Mouse (Mus musculus): ENCODE measurements around the gene Cacng3. TPM values are rescaled to one million over a fixed set of nuclear protein-coding genes. Genes with fewer than 3 reads are reported as not detected.

Gene Cacng3
- polyA plus RNA-seq (2015; fragmentation: Nextera tagmentation; extraction: Ambion mirVana) = 0.21 TPM in 1 of 2 replicates, not detected in the other

- ATAC-seq (ENCODE audit: insufficient read depth, low FRiP score, low read depth) = 0 out of 2 replicates have a peak, but pooled peaks have one; percentile 10
- Histone ChIP-seq H3K27ac (no peak within 1 kb of the TSS), H3K4me1 (no peaks in the 10 kb centered on the region), H3K9me3 (no peaks in the 10 kb centered on the region), H3K4me2 (0 out of 2 replicates have a peak within 1 kb of the TSS, but pooled peaks have one; percentile 22), H3K36me3 (no peaks in the 10 kb centered on the region), H3K4me3 (replicated peaks) (no peak within 1 kb of the TSS), H3K9ac (no peak within 1 kb of the TSS), H3K27me3 (replicated peaks) (peaks cover 9% of the 10 kb centered on the region; the same call in 1 of the 2 replicates)
- WGBS = 20% methylated on average over 13 of the region's 13 CpGs
Measured at GRCm38 (mm10) chr7:122670442-122670872, at the start of gene Cacng3. Cacng3 (plus strand) TSS chr7:122670492.

- Histone ChIP-seq H3K4me2 (no peak overlapping the region), H3K27ac (no peak overlapping the region), H3K9ac (no peak overlapping the region), H3K4me3 (replicated peaks) (no peak overlapping the region), H3K27me3 (replicated peaks) (no peaks in the 10 kb centered on the region), H3K36me3 (no peaks in the 10 kb centered on the region), H3K9me3 (no peaks in the 10 kb centered on the region), H3K4me1 (no peaks in the 10 kb centered on the region)
- 48% methylated on average over 9 of the region's 9 CpGs for WGBS
- no peak for ATAC-seq (ENCODE audit: insufficient read depth, low FRiP score, low read depth)
Measured at GRCm38 (mm10) chr7:122622125-122622774, 48.0 kb upstream of the Cacng3 start.

GRCm38 (mm10) chr7:122623753-122624152 is 46.5 kb upstream of the Cacng3 start:
- no peak overlapping the region for H3K9ac ChIP-seq
- H3K4me2 ChIP-seq = no peak overlapping the region
- no peak for ATAC-seq (ENCODE audit: insufficient read depth, low FRiP score, low read depth)
- no peak overlapping the region for H3K27ac ChIP-seq
- H3K4me3 ChIP-seq (replicated peaks) = no peak overlapping the region
- no peaks in the 10 kb centered on the region for H3K9me3 ChIP-seq
- 61% methylated on average over 1 of the region's 1 CpGs for WGBS
- no peaks in the 10 kb centered on the region for H3K36me3 ChIP-seq
- H3K4me1 ChIP-seq = no peaks in the 10 kb centered on the region
- no peaks in the 10 kb centered on the region for H3K27me3 ChIP-seq (replicated peaks)

GRCm38 (mm10) chr7:122628050-122628449 is 42.2 kb upstream of the Cacng3 start:
- no peaks in the 10 kb centered on the region for H3K27me3 ChIP-seq (replicated peaks)
- no peak overlapping the region for H3K9ac ChIP-seq
- H3K27ac ChIP-seq = no peak overlapping the region
- H3K36me3 ChIP-seq = no peaks in the 10 kb centered on the region
- H3K4me1 ChIP-seq = no peaks in the 10 kb centered on the region
- H3K4me2 ChIP-seq = no peak overlapping the region
- H3K9me3 ChIP-seq = no peaks in the 10 kb centered on the region
- no peak for ATAC-seq (ENCODE audit: insufficient read depth, low FRiP score, low read depth)
- H3K4me3 ChIP-seq (replicated peaks) = no peak overlapping the region
- 86% methylated on average over 5 of the region's 5 CpGs for WGBS

GRCm38 (mm10) chr7:122630386-122630785 is 39.9 kb upstream of the Cacng3 start:
- no peak overlapping the region for H3K4me2 ChIP-seq
- no peak overlapping the region for H3K9ac ChIP-seq
- no peaks in the 10 kb centered on the region for H3K27me3 ChIP-seq (replicated peaks)
- no peak for ATAC-seq (ENCODE audit: insufficient read depth, low FRiP score, low read depth)
- H3K9me3 ChIP-seq = no peaks in the 10 kb centered on the region
- WGBS = 77% methylated on average over 2 of the region's 2 CpGs
- H3K4me1 ChIP-seq = no peaks in the 10 kb centered on the region
- no peak overlapping the region for H3K27ac ChIP-seq
- no peaks in the 10 kb centered on the region for H3K36me3 ChIP-seq
- no peak overlapping the region for H3K4me3 ChIP-seq (replicated peaks)

GRCm38 (mm10) chr7:122631151-122631550 is 39.1 kb upstream of the Cacng3 start:
- no peak overlapping the region for H3K27ac ChIP-seq
- H3K9me3 ChIP-seq = no peaks in the 10 kb centered on the region
- H3K27me3 ChIP-seq (replicated peaks) = no peaks in the 10 kb centered on the region
- no peak overlapping the region for H3K9ac ChIP-seq
- no peak overlapping the region for H3K4me2 ChIP-seq
- WGBS = 80% methylated on average over 3 of the region's 3 CpGs
- ATAC-seq (ENCODE audit: insufficient read depth, low FRiP score, low read depth) = no peak
- H3K4me3 ChIP-seq (replicated peaks) = no peak overlapping the region
- no peaks in the 10 kb centered on the region for H3K36me3 ChIP-seq
- H3K4me1 ChIP-seq = no peaks in the 10 kb centered on the region

GRCm38 (mm10) chr7:122632946-122633345 is 37.3 kb upstream of the Cacng3 start:
- Histone ChIP-seq H3K27ac (no peak overlapping the region), H3K27me3 (replicated peaks) (no peaks in the 10 kb centered on the region), H3K9ac (no peak overlapping the region), H3K9me3 (no peaks in the 10 kb centered on the region), H3K4me3 (replicated peaks) (no peak overlapping the region), H3K4me2 (no peak overlapping the region), H3K4me1 (no peaks in the 10 kb centered on the region), H3K36me3 (no peaks in the 10 kb centered on the region)
- 72% methylated on average over 5 of the region's 5 CpGs for WGBS
- no peak for ATAC-seq (ENCODE audit: insufficient read depth, low FRiP score, low read depth)

- WGBS = 79% methylated on average over 5 of the region's 5 CpGs
- Histone ChIP-seq H3K4me1 (no peaks in the 10 kb centered on the region), H3K36me3 (no peaks in the 10 kb centered on the region), H3K4me2 (no peak overlapping the region), H3K27me3 (replicated peaks) (no peaks in the 10 kb centered on the region), H3K27ac (no peak overlapping the region), H3K4me3 (replicated peaks) (no peak overlapping the region), H3K9ac (no peak overlapping the region), H3K9me3 (no peaks in the 10 kb centered on the region)
- no peak for ATAC-seq (ENCODE audit: insufficient read depth, low FRiP score, low read depth)
Measured at GRCm38 (mm10) chr7:122633463-122633862, 36.8 kb upstream of the Cacng3 start.

GRCm38 (mm10) chr7:122643676-122644075 is 26.6 kb upstream of the Cacng3 start:
- no peaks in the 10 kb centered on the region for H3K9me3 ChIP-seq
- H3K36me3 ChIP-seq = no peaks in the 10 kb centered on the region
- no peak overlapping the region for H3K9ac ChIP-seq
- WGBS = 84% methylated on average over 8 of the region's 8 CpGs
- no peaks in the 10 kb centered on the region for H3K4me1 ChIP-seq
- no peak for ATAC-seq (ENCODE audit: insufficient read depth, low FRiP score, low read depth)
- no peaks in the 10 kb centered on the region for H3K27me3 ChIP-seq (replicated peaks)
- no peak overlapping the region for H3K4me2 ChIP-seq
- no peak overlapping the region for H3K4me3 ChIP-seq (replicated peaks)
- no peak overlapping the region for H3K27ac ChIP-seq

- ATAC-seq (ENCODE audit: insufficient read depth, low FRiP score, low read depth) = no peak
- no peaks in the 10 kb centered on the region for H3K4me1 ChIP-seq
- H3K4me3 ChIP-seq (replicated peaks) = no peak overlapping the region
- H3K36me3 ChIP-seq = no peaks in the 10 kb centered on the region
- H3K9me3 ChIP-seq = no peaks in the 10 kb centered on the region
- H3K27me3 ChIP-seq (replicated peaks) = no peaks in the 10 kb centered on the region
- H3K27ac ChIP-seq = no peak overlapping the region
- 80% methylated on average over 10 of the region's 10 CpGs for WGBS
- H3K4me2 ChIP-seq = no peak overlapping the region
- no peak overlapping the region for H3K9ac ChIP-seq
Measured at GRCm38 (mm10) chr7:122649306-122649705, 21.0 kb upstream of the Cacng3 start.

- Histone ChIP-seq H3K4me2 (no peak overlapping the region), H3K9ac (no peak overlapping the region), H3K4me3 (replicated peaks) (no peak overlapping the region), H3K36me3 (no peaks in the 10 kb centered on the region), H3K4me1 (no peaks in the 10 kb centered on the region), H3K9me3 (no peaks in the 10 kb centered on the region), H3K27ac (no peak overlapping the region), H3K27me3 (replicated peaks) (no peaks in the 10 kb centered on the region)
- 89% methylated on average over 3 of the region's 3 CpGs for WGBS
- no peak for ATAC-seq (ENCODE audit: insufficient read depth, low FRiP score, low read depth)
Measured at GRCm38 (mm10) chr7:122652523-122652922, 17.8 kb upstream of the Cacng3 start.

GRCm38 (mm10) chr7:122656671-122657070 is 13.6 kb upstream of the Cacng3 start:
- Histone ChIP-seq H3K4me3 (replicated peaks) (no peak overlapping the region), H3K9me3 (no peaks in the 10 kb centered on the region), H3K27me3 (replicated peaks) (no peaks in the 10 kb centered on the region), H3K36me3 (no peaks in the 10 kb centered on the region), H3K4me2 (no peak overlapping the region), H3K9ac (no peak overlapping the region), H3K27ac (no peak overlapping the region), H3K4me1 (no peaks in the 10 kb centered on the region)
- no peak for ATAC-seq (ENCODE audit: insufficient read depth, low FRiP score, low read depth)
- 87% methylated on average over 3 of the region's 3 CpGs for WGBS

All from stomach, embryonic 15.5 days (tissue).